Mouse (Mus musculus) embryo, embryonic 11.5 days (tissue): ENCODE data around the gene Mertk.

ENCODE experiments used
- DNase-seq: peaks from one replicate; pipeline ENCODE4 v3.0.0-alpha.2; 2012; ENCODE audit warnings: low read depth, low spot score

The Mertk gene

DNA sequence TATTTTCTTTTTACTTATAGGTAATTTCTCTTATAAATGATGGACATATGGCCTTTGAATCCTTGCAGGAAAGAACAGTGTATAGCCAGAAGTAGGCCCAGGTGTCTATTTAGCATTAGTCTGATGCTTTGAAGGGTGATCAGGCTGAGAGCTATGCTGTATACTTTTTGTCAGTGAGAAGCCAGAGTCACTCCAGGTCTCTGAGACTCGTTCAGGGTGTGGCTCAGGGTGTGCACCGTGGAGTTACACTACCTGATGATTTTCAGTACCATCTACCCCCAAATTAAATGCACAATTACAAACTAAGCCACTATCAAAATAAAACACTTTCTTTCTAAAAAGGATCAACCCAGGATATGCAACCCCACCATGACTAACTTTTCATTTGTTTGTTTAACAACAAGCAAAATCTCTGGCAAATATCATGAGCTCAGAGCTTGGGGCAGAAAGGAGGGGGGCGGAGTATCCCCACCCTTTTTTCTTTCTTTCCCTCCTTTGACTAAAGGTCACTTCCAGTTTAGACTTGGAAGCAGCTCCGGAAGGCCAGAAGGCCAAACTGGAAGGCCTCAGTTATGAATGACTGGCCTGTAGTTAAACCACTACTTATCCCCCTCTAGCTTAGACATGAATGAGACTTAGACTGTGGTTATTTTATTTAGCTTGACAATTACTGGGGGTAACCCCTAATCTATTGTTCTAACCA lies 69.9 kb downstream of the Mertk start:
- no peak for DNase-seq

GRCm38 (mm10) chr2:128770557-128770956 lies 71.8 kb downstream of the Mertk start:
- DNase-seq = no peak

GRCm38 (mm10) chr2:128771048-128771447 lies 72.3 kb downstream of the Mertk start:
- DNase-seq = no peak

GRCm38 (mm10) chr2:128771750-128772338 lies 73.1 kb downstream of the Mertk start:
- no peak for DNase-seq

DNA sequence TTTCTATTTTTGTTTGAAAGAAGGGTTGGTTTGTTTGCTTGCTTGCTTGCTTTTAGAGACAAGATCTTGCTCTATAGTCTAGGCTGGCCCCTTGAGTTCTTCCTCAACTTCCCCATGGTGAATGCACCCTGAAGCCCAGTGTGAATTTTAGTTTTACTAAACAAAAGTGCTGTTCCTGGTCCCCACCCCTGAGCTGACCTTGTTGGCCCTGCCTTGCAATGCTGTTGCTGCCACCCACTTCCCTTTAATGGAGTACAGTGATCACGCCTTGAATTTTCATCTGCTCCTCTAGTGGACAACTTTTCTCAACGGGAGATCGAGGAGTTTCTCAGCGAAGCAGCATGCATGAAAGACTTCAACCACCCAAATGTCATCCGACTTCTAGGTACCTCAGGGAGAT lies 83.5 kb downstream of the Mertk start:
- DNase-seq = no peak

GRCm38 (mm10) chr2:128783660-128784345 lies 85.0 kb downstream of the Mertk start:
- peak; percentile 11 for DNase-seq

GRCm38 (mm10) chr2:128784814-128785213 lies 86.1 kb downstream of the Mertk start:
- DNase-seq = no peak

DNA sequence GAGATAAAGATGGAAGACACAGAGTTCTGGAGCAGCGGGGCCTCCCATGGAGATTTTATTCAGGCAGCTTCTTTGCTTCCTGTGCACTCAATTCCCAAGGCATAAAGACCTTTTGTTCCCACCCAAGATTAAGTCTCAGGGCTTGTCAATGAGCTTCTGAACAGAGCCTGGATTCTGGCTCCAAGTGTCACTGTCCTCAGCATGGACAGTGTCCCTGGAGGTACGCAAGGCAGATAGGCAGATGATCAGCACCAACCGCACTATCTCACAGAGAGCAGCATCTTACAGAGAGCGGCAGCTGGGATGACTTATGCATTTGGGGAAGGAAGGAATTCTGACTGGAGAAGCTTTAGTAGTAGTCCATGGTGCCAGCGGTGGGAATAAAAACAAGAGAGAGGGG lies 87.6 kb downstream of the Mertk start:
- DNase-seq = no peak

DNA sequence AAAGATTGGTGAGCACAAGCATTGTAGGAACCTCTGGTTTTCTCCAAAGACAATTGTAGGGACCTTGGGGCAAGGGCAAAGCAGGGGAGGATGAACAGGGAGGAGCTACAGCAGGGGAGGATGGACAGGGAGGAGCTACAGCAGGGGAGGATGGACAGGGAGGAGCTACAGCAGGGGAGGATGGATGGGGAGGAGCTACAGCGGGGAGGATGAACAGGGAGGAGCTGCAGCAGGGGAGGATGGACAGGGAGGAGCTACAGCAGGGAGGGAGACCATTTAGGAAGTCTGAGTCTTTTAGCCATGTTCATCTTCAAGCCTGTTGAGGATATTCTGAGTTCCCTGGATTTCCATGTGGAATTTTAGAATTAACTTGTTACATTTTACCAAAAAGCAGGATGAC lies 88.0 kb downstream of the Mertk start:
- no peak for DNase-seq

GRCm38 (mm10) chr2:128787805-128788204 lies 89.0 kb downstream of the Mertk start:
- DNase-seq = no peak

DNA sequence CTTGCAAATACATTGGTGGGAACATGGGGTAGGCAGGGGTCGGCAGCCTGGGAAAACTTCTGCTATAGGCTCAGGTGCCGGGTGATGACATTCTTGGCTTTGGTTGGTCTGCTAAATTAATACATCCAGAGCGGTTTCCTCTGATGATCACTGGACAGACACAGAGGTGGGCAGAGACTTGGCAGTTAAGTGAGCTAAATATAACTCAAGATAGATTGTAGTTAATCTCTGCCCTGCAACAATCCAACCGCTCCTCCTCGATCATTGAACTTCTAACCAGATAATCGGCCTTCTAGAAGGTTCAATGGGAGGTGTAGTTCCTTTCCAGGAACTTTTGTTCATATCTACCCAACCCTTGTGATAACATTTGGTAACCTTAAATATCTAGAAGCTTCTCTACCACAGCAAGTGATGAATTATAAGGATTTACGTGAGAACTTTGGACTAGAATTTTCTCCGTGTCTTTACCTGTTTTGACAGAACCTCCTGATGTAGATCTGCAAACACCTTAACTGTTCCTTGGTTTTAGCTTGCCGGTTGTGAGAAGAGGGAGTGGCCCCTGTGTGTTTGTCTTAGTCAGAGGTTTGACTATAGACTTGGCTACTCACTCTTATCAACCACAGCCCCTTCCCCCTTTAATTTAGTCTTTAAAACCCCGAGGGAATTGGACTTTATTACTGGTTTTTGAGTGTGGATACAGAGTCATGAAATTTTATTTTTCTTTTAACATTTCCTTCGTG lies 92.3 kb downstream of the Mertk start:
- no peak for DNase-seq

DNA sequence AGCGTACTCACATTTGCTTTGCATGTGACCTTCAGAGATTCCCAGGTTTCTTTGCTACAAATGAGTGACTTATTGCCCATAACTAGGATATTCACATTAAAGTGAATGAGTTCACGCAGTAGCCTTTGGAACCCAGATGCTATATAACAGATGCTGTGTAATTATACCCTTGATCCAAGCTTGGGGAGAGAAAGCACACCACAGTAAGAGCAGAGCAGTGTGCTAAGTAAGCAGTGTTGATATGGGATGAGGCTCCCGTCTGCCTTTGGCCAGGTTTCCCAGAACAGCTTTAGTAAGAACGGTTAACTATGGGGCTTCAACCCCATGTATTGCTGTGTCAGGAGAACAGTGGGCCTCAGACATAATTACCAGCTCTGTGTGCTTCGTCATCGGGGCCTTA lies 95.2 kb downstream of the Mertk start:
- no peak for DNase-seq

GRCm38 (mm10) chr2:128796463-128796862 lies 97.7 kb downstream of the Mertk start:
- no peak for DNase-seq

DNA sequence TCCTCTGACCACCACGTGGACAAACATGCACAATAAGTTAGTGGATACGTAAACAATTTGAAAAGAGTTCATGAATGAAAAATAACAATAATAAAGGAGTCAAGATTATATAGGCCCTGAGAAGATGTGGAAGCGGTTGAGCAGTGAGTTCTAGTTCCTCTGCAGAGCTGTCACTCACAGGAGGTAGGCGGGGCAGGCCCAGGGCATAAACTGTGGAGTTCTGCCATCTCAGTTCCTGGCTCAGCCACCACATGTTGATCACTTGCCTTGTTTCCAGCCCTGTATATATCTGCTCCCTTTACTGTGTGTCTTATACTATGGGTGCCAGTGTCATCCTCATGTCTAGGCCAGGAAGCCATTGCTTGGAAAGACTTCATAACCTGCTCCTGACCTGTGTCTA lies 104.7 kb downstream of the Mertk start:
- no peak for DNase-seq

- no peak for DNase-seq
Measured at GRCm38 (mm10) chr2:128805341-128805740, 106.6 kb downstream of the Mertk start.

- DNase-seq = no peak
Measured at GRCm38 (mm10) chr2:128806561-128806960, 107.8 kb downstream of the Mertk start.

DNA sequence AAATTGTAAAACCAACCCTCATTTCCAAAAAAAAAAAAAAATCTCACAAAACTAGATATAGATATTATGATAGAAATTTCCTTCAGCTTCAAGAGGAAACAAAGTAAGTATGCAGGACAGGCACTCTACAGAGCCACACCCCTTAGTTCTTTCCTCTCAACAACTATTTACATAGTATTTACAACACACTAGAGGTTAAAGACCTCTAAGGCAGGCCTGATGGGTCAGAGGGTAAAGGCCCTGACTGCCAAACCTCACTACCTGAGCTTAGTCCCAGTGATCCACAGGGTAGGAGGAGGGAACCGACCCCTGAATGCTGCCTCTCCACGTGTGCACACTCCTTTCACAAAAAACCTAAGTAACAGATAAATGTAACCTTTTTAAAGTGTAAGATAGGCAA lies 114.0 kb downstream of the Mertk start:
- no peak for DNase-seq

- no peak for DNase-seq
Measured at GRCm38 (mm10) chr2:128816311-128816710, 117.6 kb downstream of the Mertk start.

- DNase-seq = no peak
Measured at GRCm38 (mm10) chr2:128816916-128817315, 118.2 kb downstream of the Mertk start.

GRCm38 (mm10) chr2:128817387-128817785 lies 118.6 kb downstream of the Mertk start:
- peak; percentile 59 for DNase-seq

GRCm38 (mm10) chr2:128817786-128818681 lies 119.3 kb downstream of the Mertk start, which contains the start of gene Tmem87b:
Tmem87b (plus strand) TSS chr2:128818118.
- peak; percentile 90 for DNase-seq
